In the genomic region with DNA sequence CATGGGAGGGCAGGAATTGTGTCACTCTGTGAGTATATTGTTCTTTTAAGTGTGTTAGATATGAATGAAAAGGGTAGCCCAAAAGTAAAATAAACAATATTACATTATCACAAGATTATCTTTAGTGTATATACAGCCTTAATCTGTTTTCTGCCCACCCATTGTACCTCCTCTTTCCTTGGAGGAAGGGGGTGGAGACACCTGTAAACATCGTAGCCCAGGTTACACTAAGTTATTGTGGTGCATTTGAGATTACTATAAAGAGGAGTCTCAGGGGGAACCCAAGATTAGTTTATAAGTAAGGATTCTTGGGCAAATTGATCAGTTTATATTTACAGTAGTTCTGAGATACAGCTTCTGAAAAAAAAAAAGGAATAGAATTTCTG, we compare ENCODE assay signal across 8 mouse cellular contexts. TPM values are rescaled to one million over a fixed set of nuclear protein-coding genes. Genes with fewer than 3 reads are reported as not detected.
A peak's percentile ranks its signal among the peaks of the same experiment; 100 is the strongest.
DNase-seq lines count a peak whose midpoint lies in the region; ATAC-seq and TF ChIP-seq lines count a peak whose summit lies in the region.

No protein-coding gene starts in this region.

- H3K4me1 ChIP-seq in kidney, postnatal 0 days (replicated peaks; ENCODE audit: insufficient read depth, low read length) = no peaks in the 10 kb centered on the region
- no peaks in the 10 kb centered on the region for H3K4me1 ChIP-seq in embryonic facial prominence, embryonic 12.5 days
- H3K4me1 ChIP-seq in intestine, embryonic 16.5 days (ENCODE audit: control insufficient read depth, insufficient read depth, low read length) = peaks cover 6% of the 10 kb centered on the region; the same call in 1 of the 2 replicates
- peaks cover 9% of the 10 kb centered on the region; the same call in 1 of the 2 replicates for H3K4me1 ChIP-seq in neural tube, embryonic 12.5 days

- no peaks in the 10 kb centered on the region for H3K9me3 ChIP-seq in kidney, postnatal 0 days (replicated peaks; ENCODE audit: low read length)
- no peaks in the 10 kb centered on the region for H3K9me3 ChIP-seq in embryonic facial prominence, embryonic 12.5 days
- no peaks in the 10 kb centered on the region for H3K9me3 ChIP-seq in intestine, embryonic 16.5 days (ENCODE audit: control insufficient read depth, low read length)
- H3K9me3 ChIP-seq in neural tube, embryonic 12.5 days = no peaks in the 10 kb centered on the region

- no peak for DNase-seq in kidney, postnatal 0 days (ENCODE audit: low spot score)
- no peak for DNase-seq in kidney, adult 11 months
- no peak for DNase-seq in ovary, postnatal 10 days (ENCODE audit: low spot score)
- no peak for DNase-seq in Muller cell, postnatal 12 days (ENCODE audit: inconsistent ontology term)
- no peak for DNase-seq in embryo, embryonic 9.5 days (ENCODE audit: extremely low spot score)

- no peak for TF ChIP-seq CTCF in kidney, postnatal 0 days (IDR thresholded peaks at IDR 0.05; ENCODE audit: low read depth)

- no peak overlapping the region for H3K9ac ChIP-seq in kidney, postnatal 0 days (ENCODE audit: low read depth, low read length)
- 0 out of 2 replicates have a peak overlapping the region, but pooled peaks have one; percentile 69 for H3K9ac ChIP-seq in embryonic facial prominence, embryonic 12.5 days
- peak overlapping the region; percentile 73; the same call in 1 of the 2 replicates for H3K9ac ChIP-seq in intestine, embryonic 16.5 days (ENCODE audit: low read depth, low read length)
- H3K9ac ChIP-seq in neural tube, embryonic 12.5 days = peak overlapping the region; percentile 87; the same call in 1 of the 2 replicates

- H3K36me3 ChIP-seq in kidney, postnatal 0 days (ENCODE audit: insufficient read depth, low read length) = no peaks in the 10 kb centered on the region
- no peaks in the 10 kb centered on the region for H3K36me3 ChIP-seq in embryonic facial prominence, embryonic 12.5 days
- H3K36me3 ChIP-seq in intestine, embryonic 16.5 days (ENCODE audit: control insufficient read depth, insufficient read depth, low read length) = no peaks in the 10 kb centered on the region
- no peaks in the 10 kb centered on the region for H3K36me3 ChIP-seq in neural tube, embryonic 12.5 days

- no peak overlapping the region for H3K27ac ChIP-seq in kidney, postnatal 0 days
- no peak overlapping the region for H3K27ac ChIP-seq in embryonic facial prominence, embryonic 12.5 days
- H3K27ac ChIP-seq in intestine, embryonic 16.5 days (ENCODE audit: low read length) = no peak overlapping the region
- H3K27ac ChIP-seq in neural tube, embryonic 12.5 days = no peak overlapping the region

- H3K4me2 ChIP-seq in kidney, postnatal 0 days (ENCODE audit: low read length) = peak overlapping the region; percentile 72
- H3K4me2 ChIP-seq in embryonic facial prominence, embryonic 12.5 days (replicated peaks) = peak overlapping the region; percentile 85
- peak overlapping the region; percentile 77 for H3K4me2 ChIP-seq in intestine, embryonic 16.5 days (ENCODE audit: low read depth, low read length)
- peak overlapping the region; percentile 81 for H3K4me2 ChIP-seq in neural tube, embryonic 12.5 days (replicated peaks)

- WGBS in kidney, postnatal 0 days = 33% methylated on average over 1 of the region's 1 CpGs
- WGBS in embryonic facial prominence, embryonic 12.5 days = 18% methylated on average over 1 of the region's 1 CpGs
- 40% methylated on average over 1 of the region's 1 CpGs for WGBS in intestine, embryonic 16.5 days
- 32% methylated on average over 1 of the region's 1 CpGs for WGBS in neural tube, embryonic 12.5 days

- H3K4me3 ChIP-seq in kidney, postnatal 0 days (replicated peaks; ENCODE audit: low read depth, low read length) = peak overlapping the region; percentile 77; the same call in 1 of the 2 replicates
- peak overlapping the region; percentile 71 for H3K4me3 ChIP-seq in embryonic facial prominence, embryonic 12.5 days
- H3K4me3 ChIP-seq in intestine, embryonic 16.5 days (ENCODE audit: low read length) = peak overlapping the region; percentile 81
- peak overlapping the region; percentile 81 for H3K4me3 ChIP-seq in neural tube, embryonic 12.5 days

- no peak for ATAC-seq in kidney, postnatal 0 days (replicated peaks; ENCODE audit: low FRiP score, low read depth)
- ATAC-seq in embryonic facial prominence, embryonic 12.5 days (ENCODE audit: insufficient number of reproducible peaks, insufficient read depth, low FRiP score, low TSS enrichment) = no peak
- no peak for ATAC-seq in intestine, embryonic 16.5 days
- ATAC-seq in neural tube, embryonic 12.5 days (ENCODE audit: low FRiP score, low read depth) = no peak

- no peaks in the 10 kb centered on the region for H3K27me3 ChIP-seq in kidney, postnatal 0 days (ENCODE audit: insufficient read depth, low read length)
- no peaks in the 10 kb centered on the region for H3K27me3 ChIP-seq in embryonic facial prominence, embryonic 12.5 days
- no peaks in the 10 kb centered on the region for H3K27me3 ChIP-seq in intestine, embryonic 16.5 days (replicated peaks; ENCODE audit: control insufficient read depth, insufficient read depth, low read length)
- no peaks in the 10 kb centered on the region for H3K27me3 ChIP-seq in neural tube, embryonic 12.5 days (replicated peaks)

RNA-seq across cellular contexts. Expression of a gene that starts 1.3 kb away (rescaled TPM):
- polyA plus RNA-seq in kidney, postnatal 0 days (2015; fragmentation: Nextera tagmentation; extraction: Ambion mirVana) = 2.7 and 3.6 TPM in 2 replicates
- polyA plus RNA-seq in embryonic facial prominence, embryonic 12.5 days (2016; fragmentation: Nextera tagmentation; extraction: Ambion mirVana) = 10.0 and 10.8 TPM in 2 replicates
- polyA plus RNA-seq in intestine, embryonic 16.5 days (2015; fragmentation: Nextera tagmentation; extraction: Ambion mirVana) = 3.9 TPM in 2 replicates
- 10.6 and 11.0 TPM in 2 replicates for polyA plus RNA-seq in neural tube, embryonic 12.5 days (2016; fragmentation: Nextera tagmentation; extraction: Ambion mirVana)
